Mouse (Mus musculus): ENCODE results near the gene Ralgapa2.

- TF ChIP-seq POLR2A (IDR thresholded peaks at IDR 0.05; ENCODE audit: insufficient read depth, low read depth, low read length) (no peak), EP300 (IDR thresholded peaks at IDR 0.05; ENCODE audit: insufficient read depth, low read depth, low read length) (no peak)
Observed at GRCm38 (mm10) chr2:146300500-146301020, 211.6 kb downstream of the Ralgapa2 start.
